Mouse (Mus musculus): ENCODE measurements around the gene S100a1. TPM values are rescaled to one million over a fixed set of nuclear protein-coding genes. Genes with fewer than 3 reads are reported as not detected.
A peak's percentile ranks its signal among the peaks of the same experiment; 100 is the strongest.

S100a1 gene
- polyA plus RNA-seq, 1 experiment from 2014 or later = 142 TPM

DNA sequence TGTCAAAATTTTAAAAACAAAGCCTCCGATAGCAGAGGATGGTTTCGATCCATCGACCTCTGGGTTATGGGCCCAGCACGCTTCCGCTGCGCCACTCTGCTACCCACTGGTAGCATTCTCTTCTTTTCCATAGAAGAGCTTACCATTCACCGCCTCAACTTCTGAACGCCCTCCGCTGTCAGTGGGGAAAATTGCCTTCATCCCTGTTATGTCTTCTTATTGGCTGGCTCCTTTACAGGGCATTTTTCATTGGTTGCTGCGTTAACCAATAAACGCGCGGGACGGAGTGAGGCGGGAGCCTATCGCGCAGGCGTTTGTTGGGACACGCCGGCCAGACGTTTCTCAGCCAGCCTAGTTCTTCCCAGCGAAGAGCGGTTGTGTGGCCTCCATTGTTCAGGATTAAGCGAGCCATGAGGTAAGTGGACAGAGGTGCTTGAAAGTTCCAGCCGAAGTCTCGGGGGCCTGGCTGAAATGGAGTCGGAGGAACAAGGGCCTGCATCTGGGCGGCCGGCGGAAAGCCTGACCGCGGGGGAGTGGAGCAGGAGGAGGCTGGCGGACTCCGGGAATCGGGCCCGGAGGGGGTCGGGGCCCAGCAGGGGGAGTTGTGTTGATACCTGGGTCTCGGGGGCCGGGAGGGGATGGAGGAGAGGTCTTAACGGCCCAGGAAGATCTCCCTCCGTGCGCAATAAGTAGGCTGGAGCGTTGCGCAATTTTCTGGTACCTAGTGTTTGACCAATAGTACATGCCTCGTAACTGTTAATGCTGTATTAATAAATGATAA lies 38.2 kb downstream of the S100a1 start, which contains the start of gene Ilf2:
Ilf2 (plus strand) TSS at position 296 of the 781 bp plus-strand sequence.
- Histone ChIP-seq H3K4me1 (ENCODE audit: control insufficient read depth, insufficient read depth, low read length) (peaks cover 4% of the 10 kb centered on the region), H3K27ac (ENCODE audit: low read length) (peak within 1 kb of the TSS; percentile 93), H3K4me2 (ENCODE audit: low read depth, low read length) (peak within 1 kb of the TSS; percentile 69), H3K9ac (ENCODE audit: low read depth, low read length) (peak within 1 kb of the TSS; percentile 96), H3K4me3 (ENCODE audit: low read length) (peak within 1 kb of the TSS; percentile 92), H3K9me3 (ENCODE audit: control insufficient read depth, low read length) (no peaks in the 10 kb centered on the region), H3K36me3 (ENCODE audit: control insufficient read depth, insufficient read depth, low read length) (peaks cover 7% of the 10 kb centered on the region; the same call in 1 of the 2 replicates), H3K27me3 (replicated peaks; ENCODE audit: control insufficient read depth, insufficient read depth, low read length) (no peaks in the 10 kb centered on the region)
- peak; percentile 99 for ATAC-seq
- WGBS = 0% methylated on average over 45 of the region's 45 CpGs

DNA sequence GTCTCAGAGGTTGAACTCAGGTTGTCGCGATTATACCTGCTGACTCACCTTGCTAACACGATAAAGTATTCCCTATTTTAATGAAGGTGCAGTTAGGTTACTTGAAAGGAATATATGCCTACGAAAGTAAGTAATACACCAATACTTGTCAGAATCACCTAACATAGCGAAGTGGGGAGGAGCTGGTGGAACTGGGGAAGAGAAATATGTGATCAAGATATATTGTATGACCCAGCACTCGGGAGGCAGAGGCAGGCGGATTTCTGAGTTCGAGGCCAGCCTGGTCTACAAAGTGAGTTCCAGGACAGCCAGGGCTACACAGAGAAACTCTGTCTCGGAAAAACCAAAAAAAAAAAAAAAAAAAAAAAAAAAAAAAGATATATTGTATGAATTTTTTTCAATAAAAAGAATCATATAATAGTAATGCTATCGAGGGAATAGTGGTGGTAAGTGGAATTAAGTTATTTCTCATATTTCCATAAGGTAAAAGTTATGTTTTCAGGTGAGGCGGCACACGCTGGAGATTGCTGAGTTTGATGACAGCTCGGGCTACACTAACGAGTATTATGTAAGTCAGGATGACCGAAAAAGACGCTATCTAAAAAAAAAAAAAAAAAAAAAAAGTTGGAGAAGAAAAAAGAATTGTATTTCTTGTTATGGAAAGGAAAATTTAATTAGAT lies 38.9 kb downstream of the S100a1 start:
- Histone ChIP-seq H3K9ac (ENCODE audit: low read depth, low read length) (no peak overlapping the region), H3K4me1 (ENCODE audit: control insufficient read depth, insufficient read depth, low read length) (peaks cover 4% of the 10 kb centered on the region), H3K27me3 (replicated peaks; ENCODE audit: control insufficient read depth, insufficient read depth, low read length) (no peaks in the 10 kb centered on the region), H3K9me3 (ENCODE audit: control insufficient read depth, low read length) (no peaks in the 10 kb centered on the region), H3K4me3 (ENCODE audit: low read length) (peak overlapping the region; percentile 40), H3K27ac (ENCODE audit: low read length) (no peak overlapping the region), H3K4me2 (ENCODE audit: low read depth, low read length) (peak overlapping the region; percentile 46), H3K36me3 (ENCODE audit: control insufficient read depth, insufficient read depth, low read length) (0 out of 2 replicates have a peak, but pooled peaks cover 4% of the 10 kb centered on the region)
- ATAC-seq = peak; percentile 26
- WGBS = 35% methylated on average over 15 of the region's 16 CpGs

DNA sequence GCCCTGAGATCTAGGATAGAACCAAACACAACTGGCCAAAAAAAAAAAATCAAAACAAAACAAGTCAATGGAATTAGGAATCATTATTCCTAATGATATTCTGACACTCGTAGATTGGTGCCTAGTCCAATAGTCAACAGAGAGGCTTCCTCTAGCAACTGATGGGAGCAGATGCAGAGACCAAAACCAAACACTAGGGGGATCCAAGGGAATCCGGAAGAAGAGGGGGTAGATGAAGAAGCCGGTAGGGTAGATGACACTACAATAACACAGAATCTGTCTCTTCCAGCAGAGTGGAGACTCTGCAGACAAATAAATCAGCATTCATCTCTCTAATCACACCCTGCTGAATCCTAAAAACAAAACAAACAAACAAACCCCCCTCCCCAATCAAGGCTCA lies 42.0 kb downstream of the S100a1 start:
- WGBS = 24% methylated on average over 3 of the region's 3 CpGs
- Histone ChIP-seq H3K27ac (ENCODE audit: low read length) (no peak overlapping the region), H3K27me3 (replicated peaks; ENCODE audit: control insufficient read depth, insufficient read depth, low read length) (no peaks in the 10 kb centered on the region), H3K36me3 (ENCODE audit: control insufficient read depth, insufficient read depth, low read length) (no peaks in the 10 kb centered on the region), H3K4me2 (ENCODE audit: low read depth, low read length) (no peak overlapping the region), H3K4me3 (ENCODE audit: low read length) (no peak overlapping the region), H3K9ac (ENCODE audit: low read depth, low read length) (no peak overlapping the region), H3K9me3 (ENCODE audit: control insufficient read depth, low read length) (no peaks in the 10 kb centered on the region), H3K4me1 (ENCODE audit: control insufficient read depth, insufficient read depth, low read length) (peaks cover 2% of the 10 kb centered on the region)
- no peak for ATAC-seq

DNA sequence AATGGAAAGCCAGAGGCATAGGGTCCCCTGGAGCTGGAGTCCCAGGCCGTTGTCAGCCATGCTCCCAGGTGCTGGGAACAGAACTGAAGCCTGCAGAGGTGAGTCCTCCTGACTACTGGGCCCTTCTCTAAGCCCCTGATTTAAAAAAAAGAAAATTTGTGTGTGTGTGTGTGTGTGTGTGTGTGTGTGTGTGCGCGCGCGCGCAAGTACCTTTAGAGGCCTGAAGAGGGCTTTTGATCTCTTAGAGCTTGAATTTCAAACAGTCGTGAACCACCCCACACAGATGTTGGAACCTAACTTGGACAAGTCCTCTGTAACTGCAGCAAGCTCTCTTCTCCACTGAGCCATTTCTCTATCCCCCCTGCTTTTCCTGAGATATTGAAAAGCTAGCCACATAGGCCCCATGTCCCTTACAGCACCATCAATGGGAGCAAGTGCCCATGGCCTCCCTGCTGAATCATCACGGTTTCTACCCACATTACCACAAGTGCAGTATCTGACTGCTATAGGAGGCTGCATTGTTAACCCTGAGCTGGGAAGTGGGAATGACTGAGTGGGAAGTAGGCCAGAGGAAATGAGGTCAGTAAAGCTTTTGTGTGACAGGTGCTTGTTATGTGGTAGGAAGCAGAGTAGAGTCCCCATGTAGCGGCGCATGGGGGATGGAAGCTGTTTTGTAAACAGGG lies 46.4 kb downstream of the S100a1 start:
- peaks cover 13% of the 10 kb centered on the region; the same call in 1 of the 2 replicates for H3K4me1 ChIP-seq (ENCODE audit: control insufficient read depth, insufficient read depth, low read length)
- peaks cover 29% of the 10 kb centered on the region for H3K27me3 ChIP-seq (replicated peaks; ENCODE audit: control insufficient read depth, insufficient read depth, low read length)
- WGBS = 96% methylated on average over 10 of the region's 10 CpGs
- no peaks in the 10 kb centered on the region for H3K36me3 ChIP-seq (ENCODE audit: control insufficient read depth, insufficient read depth, low read length)
- H3K4me3 ChIP-seq (ENCODE audit: low read length) = no peak overlapping the region
- H3K9me3 ChIP-seq (ENCODE audit: control insufficient read depth, low read length) = no peaks in the 10 kb centered on the region
- no peak for ATAC-seq
- no peak overlapping the region for H3K27ac ChIP-seq (ENCODE audit: low read length)
- no peak overlapping the region for H3K4me2 ChIP-seq (ENCODE audit: low read depth, low read length)
- H3K9ac ChIP-seq (ENCODE audit: low read depth, low read length) = no peak overlapping the region

DNA sequence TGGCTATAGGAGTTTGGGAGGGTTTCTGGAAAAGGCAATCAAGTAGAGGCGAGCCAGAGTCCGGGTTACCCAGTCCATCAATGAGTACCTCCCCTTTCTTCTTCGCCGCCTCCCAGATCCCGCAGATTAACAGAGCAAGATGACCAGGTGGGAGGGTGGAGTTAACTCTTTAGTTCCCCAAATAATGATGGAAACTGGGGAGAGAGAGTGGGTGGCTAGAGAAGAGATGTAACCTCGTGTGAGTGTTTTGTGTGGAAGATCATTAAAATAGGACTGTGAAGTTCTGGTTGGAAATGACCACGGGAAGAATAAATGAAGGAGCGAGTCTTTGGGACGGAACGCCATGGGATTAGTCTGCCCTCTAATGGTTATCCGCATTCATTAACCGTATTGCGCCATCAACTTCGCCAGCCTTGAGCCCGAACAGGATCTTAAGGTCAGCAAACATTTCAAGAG lies 47.9 kb downstream of the S100a1 start:
- H3K9me3 ChIP-seq (ENCODE audit: control insufficient read depth, low read length) = no peaks in the 10 kb centered on the region
- H3K36me3 ChIP-seq (ENCODE audit: control insufficient read depth, insufficient read depth, low read length) = no peaks in the 10 kb centered on the region
- H3K4me2 ChIP-seq (ENCODE audit: low read depth, low read length) = peak overlapping the region; percentile 85
- peak; percentile 37 for ATAC-seq
- H3K4me3 ChIP-seq (ENCODE audit: low read length) = peak overlapping the region; percentile 64
- H3K9ac ChIP-seq (ENCODE audit: low read depth, low read length) = peak overlapping the region; percentile 66; the same call in 1 of the 2 replicates
- no peak overlapping the region for H3K27ac ChIP-seq (ENCODE audit: low read length)
- WGBS = under 1% methylated on average over 15 of the region's 15 CpGs
- H3K4me1 ChIP-seq (ENCODE audit: control insufficient read depth, insufficient read depth, low read length) = peaks cover 13% of the 10 kb centered on the region; the same call in 1 of the 2 replicates
- peaks cover 35% of the 10 kb centered on the region for H3K27me3 ChIP-seq (replicated peaks; ENCODE audit: control insufficient read depth, insufficient read depth, low read length)

DNA sequence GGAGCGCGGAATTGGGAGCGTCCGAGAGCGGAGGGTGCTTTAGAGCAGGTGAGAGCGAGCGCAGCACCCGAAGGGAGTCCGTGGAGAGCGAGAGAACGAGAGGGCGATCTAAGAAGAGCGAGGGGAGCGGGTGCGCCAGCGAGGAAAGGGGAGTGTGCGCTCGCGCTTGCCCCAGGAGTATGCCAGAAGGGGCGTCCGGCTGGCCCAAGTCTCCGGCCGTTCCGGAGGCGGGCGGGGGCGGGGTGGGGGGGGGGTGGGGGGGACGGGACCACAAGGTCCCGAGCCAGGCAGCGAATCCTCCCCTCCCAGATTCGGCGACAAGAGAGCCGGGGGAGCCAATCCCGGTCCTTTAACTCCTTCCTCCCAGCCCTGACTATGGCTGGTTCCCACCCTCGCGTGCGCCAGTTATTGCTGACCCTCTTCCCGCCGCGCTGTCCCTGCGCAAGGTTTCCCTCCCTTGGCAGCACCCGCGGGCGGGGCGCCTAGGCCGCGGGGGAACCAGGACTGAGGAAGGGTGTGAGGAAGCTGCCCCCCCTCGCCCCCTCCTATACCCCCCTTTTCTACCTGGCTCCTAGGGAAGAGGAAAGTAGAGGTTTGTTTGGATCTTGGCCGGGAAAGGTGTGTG lies 48.4 kb downstream of the S100a1 start, which contains the start of gene Npr1:
Npr1 (minus strand) TSS at position 181 of the 625 bp plus-strand sequence.
- no peaks in the 10 kb centered on the region for H3K9me3 ChIP-seq (ENCODE audit: control insufficient read depth, low read length)
- WGBS = 0% methylated on average over 33 of the region's 49 CpGs
- no peaks in the 10 kb centered on the region for H3K36me3 ChIP-seq (ENCODE audit: control insufficient read depth, insufficient read depth, low read length)
- H3K4me2 ChIP-seq (ENCODE audit: low read depth, low read length) = peak within 1 kb of the TSS; percentile 85
- peak within 1 kb of the TSS; percentile 64 for H3K4me3 ChIP-seq (ENCODE audit: low read length)
- ATAC-seq = peak; percentile 46
- H3K9ac ChIP-seq (ENCODE audit: low read depth, low read length) = peak within 1 kb of the TSS; percentile 66
- no peak within 1 kb of the TSS for H3K27ac ChIP-seq (ENCODE audit: low read length)
- H3K4me1 ChIP-seq (ENCODE audit: control insufficient read depth, insufficient read depth, low read length) = peaks cover 13% of the 10 kb centered on the region; the same call in 1 of the 2 replicates
- peaks cover 35% of the 10 kb centered on the region for H3K27me3 ChIP-seq (replicated peaks; ENCODE audit: control insufficient read depth, insufficient read depth, low read length)

DNA sequence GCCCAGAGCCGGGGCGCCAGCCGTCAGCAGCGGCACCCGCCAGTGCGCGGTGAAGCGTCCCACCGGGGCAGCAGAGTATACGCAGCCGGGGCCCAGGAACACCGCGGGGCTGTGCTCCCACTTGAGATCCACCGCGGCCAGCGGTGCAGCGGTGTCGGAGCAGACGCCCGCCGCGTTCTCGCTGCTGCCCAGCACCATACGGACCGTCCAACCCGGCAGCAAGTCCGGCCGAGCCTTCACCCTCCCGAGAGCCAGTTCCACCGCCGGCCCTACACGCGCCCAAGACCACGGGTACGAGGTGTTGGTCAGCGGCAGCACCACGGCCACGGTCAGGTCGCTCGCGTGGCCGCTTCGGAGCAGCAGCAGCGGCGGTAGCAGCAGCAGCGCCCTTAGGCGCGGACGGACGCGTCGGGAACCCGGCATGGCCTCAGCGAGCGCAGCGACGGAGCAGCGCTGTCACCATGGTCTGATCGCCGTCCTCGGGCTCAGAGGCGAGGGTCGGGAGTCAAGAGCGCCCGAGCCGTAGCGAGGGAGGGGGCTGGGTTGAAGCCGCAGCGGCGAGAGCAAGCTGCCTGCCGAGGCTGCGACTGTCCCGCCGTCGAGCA lies 49.0 kb downstream of the S100a1 start:
- H3K9me3 ChIP-seq (ENCODE audit: control insufficient read depth, low read length) = no peaks in the 10 kb centered on the region
- no peak overlapping the region for H3K27ac ChIP-seq (ENCODE audit: low read length)
- WGBS = under 1% methylated on average over 75 of the region's 75 CpGs
- peak; percentile 41 for ATAC-seq
- peaks cover 35% of the 10 kb centered on the region for H3K27me3 ChIP-seq (replicated peaks; ENCODE audit: control insufficient read depth, insufficient read depth, low read length)
- H3K36me3 ChIP-seq (ENCODE audit: control insufficient read depth, insufficient read depth, low read length) = no peaks in the 10 kb centered on the region
- H3K4me1 ChIP-seq (ENCODE audit: control insufficient read depth, insufficient read depth, low read length) = peaks cover 13% of the 10 kb centered on the region; the same call in 1 of the 2 replicates
- peak overlapping the region; percentile 64 for H3K4me3 ChIP-seq (ENCODE audit: low read length)
- H3K4me2 ChIP-seq (ENCODE audit: low read depth, low read length) = peak overlapping the region; percentile 85
- H3K9ac ChIP-seq (ENCODE audit: low read depth, low read length) = peak overlapping the region; percentile 66

DNA sequence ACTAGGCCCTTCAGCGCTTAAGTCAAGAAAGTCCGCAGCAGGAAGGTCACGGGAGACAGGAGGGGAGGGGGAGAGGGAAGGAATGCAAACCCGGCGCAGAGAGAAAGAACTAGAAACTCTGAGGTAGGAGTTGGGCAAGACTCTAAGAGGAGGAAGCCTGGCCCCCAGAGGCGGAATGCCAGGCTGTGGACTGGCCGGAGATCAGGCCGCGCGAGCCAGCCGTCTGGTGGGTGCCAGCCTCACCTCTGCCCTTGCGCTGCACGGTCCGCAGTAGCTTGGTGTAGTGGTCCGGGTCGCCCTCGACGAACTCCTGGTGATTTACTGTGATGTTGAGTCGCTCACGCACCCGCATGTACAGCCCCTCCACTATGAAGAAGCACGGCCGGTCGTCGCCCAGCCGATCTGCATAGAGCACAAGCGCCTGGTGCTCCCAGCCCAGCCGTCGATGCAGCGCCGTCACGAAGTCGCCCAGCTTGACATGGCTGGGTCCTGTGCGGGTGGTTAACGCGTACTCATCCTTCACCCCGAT lies 49.6 kb downstream of the S100a1 start:
- Histone ChIP-seq H3K4me3 (ENCODE audit: low read length) (peak overlapping the region; percentile 64), H3K36me3 (ENCODE audit: control insufficient read depth, insufficient read depth, low read length) (no peaks in the 10 kb centered on the region), H3K9ac (ENCODE audit: low read depth, low read length) (peak overlapping the region; percentile 66), H3K27ac (ENCODE audit: low read length) (no peak overlapping the region), H3K4me1 (ENCODE audit: control insufficient read depth, insufficient read depth, low read length) (peaks cover 13% of the 10 kb centered on the region; the same call in 1 of the 2 replicates), H3K9me3 (ENCODE audit: control insufficient read depth, low read length) (no peaks in the 10 kb centered on the region), H3K4me2 (ENCODE audit: low read depth, low read length) (peak overlapping the region; percentile 85), H3K27me3 (replicated peaks; ENCODE audit: control insufficient read depth, insufficient read depth, low read length) (peaks cover 35% of the 10 kb centered on the region)
- peak; percentile 15 for ATAC-seq
- 17% methylated on average over 37 of the region's 37 CpGs for WGBS
